Mouse (Mus musculus) CH12F3 (cell line): ENCODE measurements around the gene Klk1.
"Not testable (repeated sequence)": the region's sequence is repeated elsewhere in the genome, so short reads cannot be mapped to it uniquely, and the experiment has no call there.

Source experiments
- in situ Hi-C: fragments of 300-500 bp; cut with MboI; formaldehyde crosslinking; loops from 2 replicates; pipeline ENCODE4 v1.14.3; 2020; ENCODE audit warnings: low sequenced_read_pairs

Gene Klk1

DNA sequence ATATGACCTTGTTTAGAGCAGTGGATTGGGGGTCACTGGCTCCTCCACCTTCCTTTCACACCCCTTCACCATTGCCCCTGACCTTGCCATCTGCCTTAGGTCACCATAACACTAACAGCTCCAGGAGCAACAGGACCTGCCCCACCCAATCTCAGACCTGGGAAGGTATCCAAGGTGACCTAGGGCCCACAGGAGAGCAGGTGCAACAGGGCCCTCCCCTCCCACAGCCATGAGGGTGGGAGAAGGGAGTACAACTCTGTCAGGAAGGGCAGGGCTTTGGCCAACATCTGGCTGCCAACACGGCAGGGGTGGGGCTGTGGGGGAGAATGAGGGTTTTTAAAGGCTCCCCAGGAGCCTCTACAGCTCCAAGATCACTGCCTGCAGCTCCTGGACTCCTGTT, at the start of gene Klk1:
Gene Klk1, plus strand, starts transcription at position 285 of the 400 bp plus-strand sequence.
- in situ Hi-C loops = no loop called here

DNA sequence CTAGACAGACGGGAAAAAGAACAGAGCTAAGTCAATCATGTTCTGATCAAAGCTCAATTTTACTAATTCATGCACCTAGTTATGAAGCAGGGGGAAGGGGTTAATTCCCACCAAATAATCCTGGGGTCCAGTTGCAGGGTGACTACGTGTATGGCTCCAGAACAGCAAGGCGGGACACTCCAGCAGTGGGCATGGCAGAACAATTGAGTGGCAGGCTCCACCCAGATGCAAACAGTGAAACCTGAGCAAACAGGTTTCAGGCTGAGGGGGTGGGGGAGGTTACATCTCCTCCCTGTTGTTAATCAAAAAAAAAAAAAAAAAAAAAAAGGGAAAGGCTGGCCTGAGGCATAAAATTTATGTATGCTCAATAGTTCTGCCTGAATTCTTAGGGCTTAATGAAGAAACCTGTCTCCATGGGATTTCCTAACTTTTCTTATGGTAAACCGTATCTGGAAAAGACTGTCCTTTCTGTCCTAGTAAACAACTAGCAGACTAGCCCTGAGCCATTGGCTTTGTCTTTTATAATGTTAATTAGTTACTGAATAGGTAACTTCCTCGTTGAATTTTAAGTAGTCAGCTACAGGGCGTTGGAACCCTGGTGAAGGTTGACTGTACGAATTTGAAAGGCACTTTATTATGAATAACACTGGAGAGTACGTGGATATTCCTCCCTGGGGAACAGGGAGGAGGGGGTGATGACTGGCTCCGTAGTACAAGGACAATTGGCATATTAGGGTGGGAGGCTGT, 45.7 kb upstream of the Klk1 start:
- in situ Hi-C loops = no loop called here

GRCm38 (mm10) chr7:44186516-44186915, 38.6 kb upstream of the Klk1 start:
- in situ Hi-C loops = not testable (repeated sequence)

- in situ Hi-C loops = not testable (repeated sequence)
Measured at GRCm38 (mm10) chr7:44187936-44188335, 37.2 kb upstream of the Klk1 start, which contains the start of gene Klk1b24. TSS of gene Klk1b24 (plus strand) at chr7:44188236.

DNA sequence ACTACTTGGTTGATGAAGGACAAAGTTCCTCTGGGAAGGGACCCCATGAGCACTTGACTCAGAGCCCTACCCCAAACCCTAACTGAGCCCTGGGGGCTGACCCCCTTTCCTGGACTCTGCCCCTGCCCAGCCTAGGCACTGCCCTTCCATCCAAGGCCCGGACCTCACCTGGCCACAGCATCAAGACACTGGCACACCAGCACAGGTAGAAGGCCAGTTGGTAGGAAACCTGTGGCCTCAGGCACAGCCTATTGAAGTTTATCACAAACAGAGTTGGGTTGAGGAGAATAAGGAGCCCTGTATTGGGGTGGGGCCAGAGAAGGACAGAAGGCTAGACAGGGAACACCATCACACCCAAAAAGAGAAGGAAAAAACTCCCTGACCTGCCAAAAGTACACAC, 31.7 kb upstream of the Klk1 start:
- in situ Hi-C loops = not testable (repeated sequence)

DNA sequence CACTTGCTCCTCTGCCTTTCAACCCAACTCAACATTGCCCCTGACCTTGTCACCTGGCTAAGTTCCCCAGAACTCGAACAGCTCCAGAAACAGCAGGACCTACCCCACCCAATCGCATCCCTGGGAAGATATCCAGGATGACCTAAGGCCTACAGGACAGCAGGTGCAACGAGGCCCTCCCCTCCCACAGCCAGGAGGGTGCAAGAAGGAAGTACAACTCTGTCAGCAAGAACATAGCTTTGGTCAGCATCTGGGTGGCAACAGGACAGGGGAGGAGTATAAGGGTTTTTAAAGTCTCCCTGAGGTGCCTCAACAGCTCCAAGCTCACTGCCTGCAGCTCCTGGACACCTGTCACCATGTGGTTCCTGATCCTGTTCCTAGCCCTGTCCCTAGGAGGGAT, 27.3 kb upstream of the Klk1 start, which contains the start of gene Klk1b3:
Gene Klk1b3, plus strand, starts transcription at position 301 of the 400 bp plus-strand sequence.
- in situ Hi-C loops = no loop called here

GRCm38 (mm10) chr7:44207135-44207534, 18.0 kb upstream of the Klk1 start, which contains the start of gene Klk1b4:
TSS of gene Klk1b4 (plus strand) at chr7:44207435.
- in situ Hi-C loops = not testable (repeated sequence)

GRCm38 (mm10) chr7:44208307-44208706, 16.9 kb upstream of the Klk1 start:
- in situ Hi-C loops = no loop called here

GRCm38 (mm10) chr7:44215645-44216044, 9.5 kb upstream of the Klk1 start, which contains the start of gene Klk1b5:
TSS of gene Klk1b5 (plus strand) at chr7:44215945.
- in situ Hi-C loops = no loop called here

DNA sequence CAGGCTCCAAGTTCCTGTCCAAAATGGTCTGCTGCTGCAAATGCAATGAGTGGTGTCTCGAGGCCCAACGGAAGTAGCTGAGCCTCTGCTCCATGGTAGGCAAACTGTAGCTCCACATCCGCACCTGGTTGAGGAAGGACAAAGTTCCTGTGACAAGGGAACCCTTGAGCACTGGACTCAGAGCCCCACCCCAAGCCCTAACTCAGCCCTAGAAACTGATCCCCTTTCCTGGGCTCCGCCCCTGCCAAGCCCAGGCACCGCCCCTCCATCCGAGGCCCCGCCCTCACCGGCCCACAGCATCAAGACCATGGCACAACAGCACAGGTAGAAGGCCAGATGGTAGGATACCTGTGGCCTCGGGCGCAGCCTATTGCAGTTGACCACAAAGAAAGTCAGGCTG, 3.6 kb upstream of the Klk1 start:
- in situ Hi-C loops = not testable (repeated sequence)

DNA sequence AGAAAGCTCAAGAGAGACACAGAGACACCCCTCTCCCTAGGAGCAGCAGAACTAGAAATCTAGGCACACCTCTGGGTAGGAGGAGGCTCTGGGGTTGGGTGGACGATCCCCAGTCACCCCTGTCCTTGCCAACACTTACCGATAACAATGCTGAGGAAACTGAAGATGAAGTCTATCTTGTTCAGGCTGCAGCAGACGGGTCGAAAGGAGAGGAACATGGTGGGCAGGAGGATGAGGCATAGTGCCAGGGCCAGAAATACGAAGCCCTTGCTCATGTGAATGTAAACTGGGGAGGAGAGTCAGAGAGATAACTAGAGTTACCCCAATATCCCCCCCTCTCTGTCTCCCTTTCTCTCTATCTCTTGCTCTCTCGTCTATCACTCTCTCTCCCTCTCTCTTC, 2.8 kb upstream of the Klk1 start:
- in situ Hi-C loops = not testable (repeated sequence)

DNA sequence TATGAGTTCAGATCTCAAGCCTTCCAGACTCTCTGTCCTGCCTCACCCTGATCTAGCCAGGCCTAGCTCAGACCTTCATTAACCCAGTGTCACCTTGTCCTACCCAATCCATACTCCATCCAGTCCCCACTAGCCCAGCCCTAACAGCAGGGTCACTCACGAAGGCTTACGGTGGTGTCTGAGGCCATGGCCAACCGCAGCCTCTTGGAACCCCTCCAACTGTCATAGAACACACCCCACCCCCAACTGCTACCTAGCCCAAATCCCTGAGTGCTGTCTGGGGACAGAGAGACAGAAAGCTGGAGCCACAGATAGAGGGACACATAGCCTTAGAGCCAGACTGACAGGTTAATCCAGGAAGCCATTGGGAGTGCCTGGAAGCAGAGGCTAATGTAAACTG, 10.7 kb downstream of the Klk1 start, which contains the start of gene Gm36864:
Gene Gm36864, plus strand, starts transcription at position 269 of the 400 bp plus-strand sequence.
- in situ Hi-C loops = no loop called here

DNA sequence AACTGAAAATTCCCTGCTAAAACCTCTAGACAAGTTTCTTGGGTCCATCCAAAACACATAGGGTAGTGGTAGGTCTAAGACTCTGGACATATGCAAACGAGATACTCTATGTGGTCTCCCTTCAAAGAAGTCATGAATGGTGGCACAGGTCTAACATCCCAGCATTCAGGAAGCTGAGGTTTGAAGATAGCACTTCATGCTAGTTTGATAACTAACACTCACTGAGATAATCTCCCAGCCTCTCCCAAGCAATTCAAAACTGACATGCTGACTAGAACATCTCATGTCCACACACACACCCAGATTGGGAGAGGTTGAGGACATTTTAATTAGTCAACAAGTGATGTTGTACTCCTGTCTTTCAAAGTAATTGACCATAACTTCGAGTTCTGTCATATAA, 14.8 kb downstream of the Klk1 start:
- in situ Hi-C loops = no loop called here

- in situ Hi-C loops = no loop called here
Measured at GRCm38 (mm10) chr7:44240712-44241111, 15.6 kb downstream of the Klk1 start.

GRCm38 (mm10) chr7:44241163-44241562, 16.0 kb downstream of the Klk1 start:
- in situ Hi-C loops = no loop called here

DNA sequence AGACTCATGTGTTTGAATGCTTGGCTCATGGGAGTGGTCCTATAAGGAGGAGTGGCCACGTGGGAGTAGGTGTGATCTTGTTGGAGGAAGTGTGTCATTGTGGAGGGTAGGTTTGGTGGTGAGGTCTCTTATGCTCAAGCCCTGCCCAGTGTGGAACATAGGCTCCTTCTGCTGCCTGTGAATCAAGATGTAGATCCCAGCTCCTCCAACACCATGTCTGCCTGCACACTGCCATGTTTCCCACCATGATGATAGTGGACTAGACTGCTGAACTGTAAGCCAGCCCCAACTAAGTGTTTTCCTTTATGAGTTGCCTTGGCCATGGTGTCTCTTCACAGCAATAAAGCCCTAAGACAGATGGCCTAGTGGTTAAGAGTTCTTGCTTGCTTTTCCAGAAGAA, 18.9 kb downstream of the Klk1 start:
- in situ Hi-C loops = no loop called here

DNA sequence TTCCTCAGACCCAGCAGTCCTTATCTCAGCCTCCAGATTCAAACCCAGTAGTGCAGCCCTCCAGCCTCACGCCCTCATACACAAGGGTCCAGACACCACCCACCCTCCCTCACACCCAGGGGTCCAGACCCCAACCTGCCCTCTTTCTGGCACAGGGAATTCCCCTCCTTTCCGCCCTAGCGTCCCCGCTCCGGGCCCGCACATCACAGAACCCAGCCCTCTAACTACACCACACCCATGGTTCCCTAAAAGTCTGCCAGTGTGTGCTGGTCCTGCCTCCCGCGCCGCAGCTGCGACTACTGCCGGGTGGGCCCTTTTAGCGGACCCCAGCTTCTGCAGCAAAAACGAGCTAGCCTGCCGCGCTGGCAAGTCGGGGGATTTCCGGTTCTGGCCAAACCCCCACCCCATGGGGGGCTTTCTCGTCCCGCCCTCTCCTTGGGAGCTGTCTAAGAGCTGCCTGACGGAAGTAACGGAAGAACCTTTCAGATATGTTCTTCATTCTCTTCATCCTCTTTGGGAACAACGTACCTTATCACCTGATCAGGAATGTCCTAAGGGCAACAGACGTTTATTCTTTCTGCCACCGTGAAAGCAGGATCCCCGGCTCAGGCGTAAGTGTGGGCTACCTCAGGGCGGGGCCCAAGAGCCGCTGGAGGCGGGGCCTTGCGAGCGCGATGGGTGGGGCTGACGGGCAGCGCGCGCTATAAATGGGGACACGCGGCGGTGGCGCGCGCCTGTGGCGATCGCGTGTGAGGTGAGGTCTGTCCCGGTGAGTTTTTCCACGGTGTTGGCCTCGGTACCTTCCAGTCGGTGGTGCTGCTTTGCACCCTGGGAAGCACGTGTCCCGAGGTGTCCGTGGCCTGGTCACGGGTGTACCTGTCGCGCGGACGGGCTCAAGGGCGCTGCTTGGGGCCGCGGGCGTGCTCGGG, 21.2 kb downstream of the Klk1 start, which contains the start of the genes 1700028J19Rik and 2410002F23Rik:
Gene 1700028J19Rik, minus strand, starts transcription at position 641 of the 929 bp plus-strand sequence.
Gene 2410002F23Rik, plus strand, starts transcription at position 668 of the 929 bp plus-strand sequence.
- in situ Hi-C loops = no loop called here

DNA sequence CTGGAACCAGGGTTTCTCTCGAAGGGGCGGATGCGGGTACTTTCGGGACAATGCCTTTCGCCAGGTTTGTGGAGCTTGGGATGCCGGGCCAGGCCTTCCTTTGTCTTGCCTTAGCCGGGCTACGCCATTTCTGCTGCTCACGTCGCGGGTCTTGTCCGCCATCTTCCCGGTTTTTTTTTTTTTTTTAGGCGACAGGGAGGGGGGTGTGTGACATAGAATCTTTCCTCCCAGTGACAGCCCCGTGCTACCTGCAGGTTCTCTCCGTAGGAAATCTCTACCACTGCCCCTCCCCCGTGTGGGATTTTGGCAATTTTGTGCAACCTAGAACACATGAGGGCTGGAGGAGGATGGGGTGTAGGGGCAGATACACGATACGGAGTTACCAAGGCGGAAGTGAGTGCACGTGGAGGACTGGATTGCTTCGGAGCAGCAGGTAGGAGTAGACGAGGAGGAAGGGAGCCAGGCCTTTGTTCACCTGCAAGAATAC, 21.9 kb downstream of the Klk1 start:
- in situ Hi-C loops = no loop called here

DNA sequence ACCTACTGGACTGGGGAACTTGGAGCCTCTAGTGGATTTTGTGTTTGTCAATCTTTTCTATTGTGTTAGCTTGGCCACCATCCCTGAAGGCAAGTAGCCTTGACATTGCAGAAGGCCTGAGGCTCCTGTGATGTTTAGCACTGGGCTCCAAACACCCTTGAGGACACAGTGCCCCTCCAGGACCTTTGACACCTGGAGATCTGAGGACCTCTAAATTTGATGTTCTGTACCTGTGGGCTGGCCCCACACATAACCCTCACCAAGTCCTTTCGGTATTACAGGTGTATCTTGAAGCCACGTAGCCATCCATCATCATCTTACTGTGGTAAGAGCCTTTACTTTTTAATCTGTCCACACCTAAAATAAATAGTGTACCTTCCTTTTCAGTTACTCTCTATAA, 22.8 kb downstream of the Klk1 start:
- in situ Hi-C loops = no loop called here

DNA sequence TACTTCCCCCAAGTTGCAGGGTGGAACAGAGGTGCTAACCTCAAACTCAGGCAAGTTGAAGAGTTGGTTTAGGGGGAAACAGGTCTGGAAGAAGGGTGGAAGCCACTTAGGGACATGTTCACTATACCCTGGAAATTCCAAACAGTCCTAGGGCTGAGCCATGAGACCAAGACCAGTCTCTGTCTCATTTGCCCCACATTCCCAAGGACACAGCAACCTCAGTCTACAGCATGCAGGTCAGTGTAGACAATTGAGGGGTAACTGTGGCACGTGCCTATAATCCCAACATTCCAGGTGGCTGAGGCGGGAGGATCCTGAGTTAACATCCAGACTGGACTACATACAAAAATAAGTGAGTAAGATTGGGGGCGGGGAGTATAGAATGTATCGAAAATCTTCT, 24.1 kb downstream of the Klk1 start:
- in situ Hi-C loops = no loop called here

DNA sequence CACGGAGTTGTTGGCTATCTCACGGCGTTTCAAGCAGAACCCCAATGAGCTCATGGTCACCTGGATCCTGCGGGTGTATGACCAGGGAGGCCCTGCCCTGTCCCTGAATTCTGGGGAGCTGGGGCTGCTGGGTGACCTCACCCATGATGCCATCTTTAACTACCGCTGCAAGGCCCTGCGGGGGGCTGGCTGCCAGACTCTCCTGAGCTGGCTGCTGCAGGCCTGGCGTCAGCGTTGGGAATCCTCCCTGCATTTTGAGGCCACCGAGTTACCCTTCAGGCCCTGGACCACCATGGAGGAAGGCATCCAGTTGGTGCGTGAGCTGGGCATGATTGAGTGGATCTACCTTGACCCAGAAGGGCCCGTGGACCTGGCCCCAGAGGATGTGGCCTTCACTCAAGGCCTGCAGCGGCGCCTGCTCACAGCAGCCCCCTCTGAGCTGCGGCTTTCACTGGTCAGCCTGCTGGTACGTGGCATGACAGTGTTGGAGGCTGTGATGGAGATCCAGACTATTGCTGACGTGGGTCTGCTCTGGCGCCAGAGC, 25.6 kb downstream of the Klk1 start:
- in situ Hi-C loops = loop anchor here (25.0 kb wide), 1 partner anchor 211 kb away; the partner anchor contains the start of genes Aspdh and Josd2
